Mouse (Mus musculus): ENCODE measurements around the gene Gm20458. TPM values are rescaled to one million over a fixed set of nuclear protein-coding genes. Genes with fewer than 3 reads are reported as not detected.

The Gm20458 gene
- total RNA-seq, 2 experiments from 2014 or later, result 10.2 to 14.1 TPM

DNA sequence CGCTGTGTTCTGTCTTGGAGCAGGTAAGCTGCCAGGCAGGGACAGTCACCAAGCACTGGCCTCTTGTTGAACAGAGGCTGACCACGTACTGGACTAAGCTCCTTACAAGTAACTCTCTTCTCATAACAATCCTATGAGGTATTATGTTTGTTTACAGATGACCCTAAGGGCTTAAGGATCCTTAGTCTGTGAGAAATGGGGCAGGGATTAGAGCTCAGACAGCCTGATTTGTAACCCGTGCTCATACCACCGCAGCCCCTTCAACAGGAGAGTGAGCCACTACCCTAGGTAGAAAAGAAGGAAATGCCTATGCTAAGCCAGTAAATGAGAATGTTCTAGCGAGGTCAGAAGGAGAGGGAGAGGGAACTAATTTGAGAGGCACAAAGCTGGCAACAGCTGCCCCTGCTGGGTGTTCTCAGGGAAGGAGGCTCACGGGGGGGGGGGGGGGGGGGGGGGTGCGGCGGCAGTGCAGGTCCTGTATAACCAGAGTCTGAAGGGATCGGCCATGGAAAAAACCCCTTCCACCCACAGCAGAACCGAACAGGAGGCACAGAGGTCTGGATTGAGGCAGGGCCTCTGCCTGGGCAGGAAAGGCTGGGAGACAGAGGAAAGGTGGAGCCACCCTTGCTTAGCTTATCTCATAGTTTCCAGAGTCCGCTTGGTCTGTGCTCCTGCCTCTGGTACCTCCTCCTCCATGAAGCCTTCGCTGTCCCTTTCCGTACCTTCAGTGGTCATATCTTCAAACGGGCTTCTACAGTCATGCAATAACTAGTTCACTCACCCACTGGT, 51.5 kb downstream of the Gm20458 start:
- intact Hi-C loops (cut with DNase I), result no loop called here
- TF ChIP-seq CTCF (IDR thresholded peaks at IDR 0.05), result no peak

DNA sequence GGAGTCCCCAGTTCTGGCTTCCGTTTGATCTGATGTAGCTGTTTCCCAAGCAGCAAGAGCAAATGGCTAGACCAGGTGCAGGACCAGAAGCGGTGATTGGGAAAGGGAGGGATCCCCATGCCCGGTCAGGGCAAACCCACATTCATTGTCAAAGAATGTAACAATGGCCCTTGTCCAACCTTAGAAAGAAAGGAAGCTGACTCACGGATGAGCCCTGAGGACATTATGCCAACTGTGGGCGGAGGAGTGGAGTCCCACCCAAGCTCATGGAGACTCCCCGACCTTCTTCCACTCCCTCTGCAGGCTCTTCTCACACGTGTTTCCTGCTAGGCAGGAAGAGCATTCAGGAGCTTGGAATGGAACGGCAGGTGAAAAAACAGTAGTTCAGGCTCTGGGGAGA, 52.6 kb downstream of the Gm20458 start:
- no peak for DNase-seq (ENCODE audit: extremely low spot score in 1 of 2, low spot score in 2 of 2)
- Histone ChIP-seq H3K27ac (no peak overlapping the region), H3K4me3 (no peak overlapping the region)
- intact Hi-C loops (cut with DNase I), result no loop called here
- TF ChIP-seq CTCF (IDR thresholded peaks at IDR 0.05), result no peak

More for the DNA sequence above, 51.5 kb downstream of the Gm20458 start:
- no peak overlapping the region for H3K27ac ChIP-seq
- no peak for DNase-seq (ENCODE audit: extremely low spot score in 1 of 2, low spot score in 2 of 2)
- no peak overlapping the region for H3K4me3 ChIP-seq

DNA sequence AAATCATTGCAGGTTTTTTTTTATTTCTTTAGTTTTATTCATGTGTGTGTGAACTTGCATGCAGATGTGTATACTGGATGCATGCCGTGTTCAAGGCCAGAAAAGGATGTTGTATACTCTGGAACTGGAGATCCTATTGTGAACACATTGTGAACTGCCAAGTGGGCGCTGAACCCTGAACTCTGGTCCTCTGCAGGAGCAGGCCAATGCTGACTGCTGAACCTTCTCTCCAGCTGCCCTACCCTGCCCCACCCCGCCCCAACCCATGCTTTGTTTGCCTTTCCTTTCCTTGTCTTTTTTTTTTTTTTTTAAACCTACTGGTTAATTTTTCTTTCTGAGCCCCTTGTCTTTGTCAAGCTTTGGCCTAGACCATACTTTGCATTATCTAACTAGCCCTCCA, 54.1 kb downstream of the Gm20458 start:
- DNase-seq (ENCODE audit: extremely low spot score in 1 of 2, low spot score in 2 of 2), result no peak
- no peak for TF ChIP-seq CTCF (IDR thresholded peaks at IDR 0.05)
- H3K27ac ChIP-seq, result no peak overlapping the region
- intact Hi-C loops (cut with DNase I), result loop anchor here (5.0 kb wide), 1 partner anchor 43 kb away; the partner anchor contains the start of gene Trp53tg5
- H3K4me3 ChIP-seq, result no peak overlapping the region

DNA sequence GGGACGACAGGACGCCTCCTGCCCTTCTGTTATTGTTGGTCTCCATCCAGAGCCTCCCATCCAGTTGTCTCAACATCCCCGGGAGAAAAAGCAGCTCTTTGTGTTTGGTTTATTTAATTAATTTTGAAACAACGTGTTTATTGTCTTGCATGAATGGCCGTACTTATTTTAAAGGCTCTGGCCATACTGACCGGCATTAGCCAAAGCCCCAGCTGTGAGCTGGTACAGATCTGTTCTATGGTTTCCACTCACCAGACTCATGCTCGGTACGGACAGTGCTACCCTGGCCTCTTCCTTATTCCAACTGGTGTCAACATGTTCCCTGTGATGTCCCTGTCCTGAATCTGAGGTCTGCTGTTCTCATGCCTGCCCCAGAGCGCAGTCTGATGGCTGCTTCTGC, 55.1 kb downstream of the Gm20458 start:
- H3K27ac ChIP-seq, result no peak overlapping the region
- no peak for DNase-seq (ENCODE audit: extremely low spot score in 1 of 2, low spot score in 2 of 2)
- intact Hi-C loops (cut with DNase I), result loop anchor here (5.0 kb wide), 1 partner anchor 44 kb away; the partner anchor contains the start of gene Trp53tg5
- H3K4me3 ChIP-seq, result no peak overlapping the region
- TF ChIP-seq CTCF (IDR thresholded peaks at IDR 0.05), result no peak

DNA sequence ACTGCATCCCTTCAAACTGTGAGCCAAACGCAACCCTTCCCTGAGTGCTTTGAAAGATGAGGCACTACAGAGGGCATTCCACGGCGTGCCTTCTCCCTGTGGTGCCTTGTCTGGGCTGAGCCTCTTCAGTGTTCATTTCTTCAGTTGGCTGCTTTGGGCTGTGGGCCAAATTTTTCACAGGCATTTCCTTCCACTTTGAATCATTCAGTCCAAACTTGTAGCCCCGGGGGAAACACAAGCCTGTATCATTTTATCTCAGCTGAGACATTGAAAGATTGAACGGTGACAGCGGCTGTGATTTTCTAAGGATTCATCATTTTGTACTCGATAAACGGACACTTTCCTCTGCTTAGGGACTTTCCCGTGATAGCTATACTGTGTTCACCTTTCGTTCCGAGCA, 55.8 kb downstream of the Gm20458 start:
- no peak overlapping the region for H3K27ac ChIP-seq
- intact Hi-C loops (cut with DNase I), result loop anchor here (5.0 kb wide), 1 partner anchor 44 kb away; the partner anchor contains the start of gene Trp53tg5
- no peak overlapping the region for H3K4me3 ChIP-seq
- no peak for DNase-seq (ENCODE audit: extremely low spot score in 1 of 2, low spot score in 2 of 2)
- TF ChIP-seq CTCF (IDR thresholded peaks at IDR 0.05), result no peak

DNA sequence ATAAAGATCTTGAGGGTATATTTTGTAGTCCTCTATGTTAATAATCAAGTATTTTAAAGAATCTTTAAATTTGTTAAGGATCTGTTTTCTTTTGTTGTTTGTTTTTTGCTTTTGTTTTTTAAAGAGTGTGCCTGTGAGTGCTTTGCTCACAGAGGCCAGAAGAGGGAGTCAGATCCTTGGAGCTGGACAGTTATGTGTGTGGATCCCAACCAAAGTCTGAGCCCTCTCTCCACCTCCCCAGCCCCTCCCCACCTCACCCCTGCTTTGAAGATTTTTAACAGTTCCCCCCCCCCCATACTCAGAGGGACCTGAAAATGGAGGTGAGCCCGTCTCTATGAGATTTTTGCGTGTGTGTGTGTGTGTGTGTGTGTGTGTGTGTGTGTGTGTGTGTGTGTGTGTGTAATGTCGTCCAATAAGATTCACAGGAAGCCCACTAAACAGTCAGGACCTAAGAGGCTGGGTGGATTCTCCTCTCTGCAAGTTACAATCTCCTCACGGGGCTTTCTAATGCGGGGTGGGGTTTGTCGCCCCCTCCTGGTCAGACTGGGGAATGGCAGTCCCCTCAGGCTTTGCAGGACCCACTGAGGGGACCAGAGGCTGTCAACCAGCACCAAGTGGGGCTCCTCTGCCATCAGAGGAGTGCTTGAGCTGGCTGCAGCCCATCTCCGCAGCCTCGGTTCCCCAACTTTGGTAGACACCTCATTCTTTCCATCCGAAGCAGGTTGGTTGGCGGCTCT, 56.9 kb downstream of the Gm20458 start:
- intact Hi-C loops (cut with DNase I), result loop anchor here (5.0 kb wide), 1 partner anchor 45 kb away; the partner anchor contains the start of gene Trp53tg5
- DNase-seq (ENCODE audit: extremely low spot score in 1 of 2, low spot score in 2 of 2), result peak in 1 of 2 experiments; percentile 44
- TF ChIP-seq CTCF (IDR thresholded peaks at IDR 0.05), result peak; percentile 81
- Histone ChIP-seq H3K27ac (no peak overlapping the region), H3K4me3 (no peak overlapping the region)

DNA sequence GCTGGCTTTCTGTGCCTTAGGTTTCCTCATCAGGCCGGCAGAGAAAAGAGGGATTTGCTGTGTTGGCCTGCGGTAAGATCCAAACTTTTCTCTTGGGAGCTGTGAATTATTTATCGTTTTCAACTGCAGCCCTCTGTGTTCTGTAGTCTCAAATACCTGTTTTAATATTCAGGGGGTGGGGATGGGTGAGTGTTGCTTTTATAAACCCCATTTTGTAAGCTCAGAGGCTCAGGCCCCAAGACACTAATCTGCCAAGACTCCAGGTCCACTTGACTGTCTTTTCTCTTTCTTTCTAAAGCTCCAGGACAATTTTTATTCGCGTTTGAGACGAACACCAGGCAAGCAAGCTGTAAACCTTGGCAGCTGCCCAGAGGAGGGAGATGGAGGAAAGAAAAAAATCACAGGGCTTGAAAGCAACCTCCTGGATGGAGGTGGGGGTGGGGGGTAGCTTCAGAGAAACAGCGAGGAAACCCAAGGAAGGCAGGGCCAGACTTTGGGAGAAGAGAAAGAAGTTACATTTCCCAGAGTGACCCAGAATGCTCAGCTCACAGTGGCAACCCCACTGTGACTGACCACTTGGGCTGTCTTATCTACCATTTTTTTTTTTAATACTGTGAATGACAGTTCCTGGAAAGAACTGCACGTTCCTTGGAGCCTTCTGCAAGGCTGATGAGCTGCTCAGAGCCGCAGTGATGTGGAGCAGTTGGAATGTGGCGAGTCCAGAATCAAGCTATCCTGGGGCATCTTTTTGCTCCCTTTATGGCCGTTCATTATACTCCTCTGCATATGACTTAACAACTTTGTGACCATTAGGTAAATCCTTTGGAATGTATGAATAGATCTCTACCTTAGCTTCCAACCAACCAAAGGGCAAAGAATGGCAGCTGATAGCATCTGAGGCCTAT, 57.8 kb downstream of the Gm20458 start:
- no peak for DNase-seq (ENCODE audit: extremely low spot score in 1 of 2, low spot score in 2 of 2)
- TF ChIP-seq CTCF (IDR thresholded peaks at IDR 0.05), result no peak
- Histone ChIP-seq H3K27ac (no peak overlapping the region), H3K4me3 (no peak overlapping the region)
- intact Hi-C loops (cut with DNase I), result loop anchor here (5.0 kb wide), 1 partner anchor 46 kb away; the partner anchor contains the start of gene Trp53tg5

DNA sequence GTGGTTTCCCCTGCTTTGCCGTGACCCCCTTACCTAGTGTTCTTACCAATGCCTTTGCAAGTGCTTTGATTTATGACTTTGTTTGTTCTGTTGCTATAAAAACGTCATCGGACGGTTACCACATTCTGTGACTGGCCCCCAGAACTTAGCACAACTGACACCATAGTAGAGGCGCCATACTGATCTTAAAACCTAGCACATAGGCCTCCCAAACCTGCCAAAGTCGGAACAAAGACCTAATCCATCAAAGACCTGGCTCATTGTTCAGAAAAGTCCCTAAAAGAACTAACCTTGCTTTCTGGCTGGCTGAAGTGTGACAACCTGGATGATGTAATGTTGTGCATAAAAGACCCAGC, 58.4 kb downstream of the Gm20458 start:
- intact Hi-C loops (cut with DNase I), result loop anchor here (5.0 kb wide), 1 partner anchor 47 kb away; the partner anchor contains the start of gene Trp53tg5
- Histone ChIP-seq H3K4me3 (no peak overlapping the region), H3K27ac (no peak overlapping the region)
- DNase-seq (ENCODE audit: extremely low spot score in 1 of 2, low spot score in 2 of 2), result no peak
- TF ChIP-seq CTCF (IDR thresholded peaks at IDR 0.05), result no peak

DNA sequence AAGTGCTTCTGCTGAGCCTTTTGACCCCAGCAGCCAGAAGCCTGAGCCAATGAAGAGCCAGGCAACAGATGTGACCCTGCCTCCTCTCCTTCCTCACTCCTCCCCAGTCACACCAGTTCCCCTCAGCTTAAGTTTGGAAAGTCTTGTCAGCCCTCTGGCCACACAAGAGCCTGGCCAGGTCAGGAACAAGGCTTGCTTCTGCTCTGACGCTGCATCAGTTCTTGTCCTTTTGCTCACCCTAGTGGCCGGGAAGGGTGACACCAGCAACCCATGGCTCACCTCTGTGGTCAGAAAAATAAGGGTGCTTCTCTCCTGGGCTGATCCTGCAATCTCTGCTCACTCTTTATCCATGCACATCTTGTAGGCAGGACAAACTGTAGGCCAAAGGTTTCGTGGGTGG, 60.0 kb downstream of the Gm20458 start:
- TF ChIP-seq CTCF (IDR thresholded peaks at IDR 0.05), result peak; percentile 60
- Histone ChIP-seq H3K27ac (no peak overlapping the region), H3K4me3 (no peak overlapping the region)
- intact Hi-C loops (cut with DNase I), result loop anchor here (2.0 kb wide), 1 partner anchor 104 kb away; no protein-coding TSS in a partner anchor
- no peak for DNase-seq (ENCODE audit: extremely low spot score in 1 of 2, low spot score in 2 of 2)

DNA sequence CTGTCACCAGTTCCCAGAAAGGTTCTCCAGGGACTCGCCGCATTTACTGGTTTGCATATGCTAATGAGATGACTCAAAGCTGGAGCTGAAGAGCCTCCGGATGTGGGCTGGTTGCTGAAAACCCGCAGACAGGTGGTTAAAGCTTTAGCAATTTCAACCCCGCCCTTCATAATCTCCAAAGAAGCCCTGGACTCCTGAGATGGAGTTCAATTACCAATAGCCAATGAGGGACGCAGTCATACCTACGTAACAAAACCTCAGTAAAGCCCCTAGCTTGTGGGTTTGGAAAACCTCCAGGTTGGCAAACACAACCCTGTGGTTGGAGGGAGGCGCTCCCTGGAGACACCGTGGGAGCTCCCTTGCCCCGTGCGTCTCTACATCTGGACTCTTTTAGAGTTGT, 61.1 kb downstream of the Gm20458 start:
- DNase-seq (ENCODE audit: extremely low spot score in 1 of 2, low spot score in 2 of 2), result no peak
- Histone ChIP-seq H3K27ac (no peak overlapping the region), H3K4me3 (no peak overlapping the region)
- intact Hi-C loops (cut with DNase I), result loop anchor here (2.0 kb wide), 1 partner anchor 105 kb away; no protein-coding TSS in a partner anchor
- TF ChIP-seq CTCF (IDR thresholded peaks at IDR 0.05), result no peak

DNA sequence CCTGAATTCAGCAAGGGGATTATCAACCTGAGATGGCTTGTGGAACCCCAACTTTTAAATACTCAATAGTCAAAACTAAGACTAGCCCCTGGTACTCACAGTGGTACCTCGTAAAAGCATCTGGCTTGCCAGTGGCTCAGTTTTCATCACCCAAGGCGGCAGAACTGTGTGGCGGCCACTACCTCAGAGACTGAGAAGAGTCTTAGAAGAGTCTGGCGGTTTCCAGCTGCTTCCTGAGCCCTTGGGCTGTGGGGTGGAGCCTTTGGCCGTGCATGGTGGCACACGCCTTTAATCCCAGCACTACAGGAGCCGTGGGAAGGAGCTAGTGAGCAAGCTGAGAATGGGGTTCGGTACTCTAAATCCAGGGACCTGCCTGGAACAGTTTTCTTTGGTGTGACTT, 61.5 kb downstream of the Gm20458 start:
- DNase-seq (ENCODE audit: extremely low spot score in 1 of 2, low spot score in 2 of 2), result no peak
- TF ChIP-seq CTCF (IDR thresholded peaks at IDR 0.05), result no peak
- Histone ChIP-seq H3K4me3 (no peak overlapping the region), H3K27ac (no peak overlapping the region)
- intact Hi-C loops (cut with DNase I), result no loop called here
